Mouse (Mus musculus) midbrain, embryonic 16.5 days (tissue): ENCODE results near the gene Cldn13. TPM values are rescaled to one million over a fixed set of nuclear protein-coding genes. Genes with fewer than 3 reads are reported as not detected.

ENCODE experiments used
- ATAC-seq: fragments of 200-750 bp; cut with Nextera tagmentation; 2 replicates; pipeline ENCODE4 v1.8.0; 2017; ENCODE audit warnings: moderate TSS enrichment
- H3K27ac ChIP-seq: fragments of 300-500 bp; sonication (generic); 2 replicates; pipeline ENCODE4 v1.5.1; 2014; ENCODE audit warnings: mild to moderate bottlenecking, low read length, mixed read lengths
- H3K27me3 ChIP-seq: fragments of 300-500 bp; sonication (generic); 2 replicates; pipeline ENCODE4 v1.6.1; 2014; ENCODE audit warnings: low read depth, low read length, mixed read lengths; ENCODE audit not compliant: control insufficient read depth, insufficient read depth
- H3K36me3 ChIP-seq: fragments of 300-500 bp; sonication (generic); 2 replicates; pipeline ENCODE4 v1.6.1; 2014; ENCODE audit warnings: mild to moderate bottlenecking, low read length, moderate library complexity, mixed read lengths; ENCODE audit not compliant: control insufficient read depth, insufficient read depth
- H3K4me1 ChIP-seq: fragments of 300-500 bp; sonication (generic); 2 replicates; pipeline ENCODE4 v1.6.1; 2014; ENCODE audit warnings: mild to moderate bottlenecking, low read length, mixed read lengths; ENCODE audit not compliant: control insufficient read depth, insufficient read depth
- H3K4me2 ChIP-seq: fragments of 300-500 bp; sonication (generic); 2 replicates; pipeline ENCODE4 v1.6.1; 2014; ENCODE audit warnings: mild to moderate bottlenecking, low read length, mixed read lengths
- H3K4me3 ChIP-seq: fragments of 300-500 bp; sonication (generic); 2 replicates; pipeline ENCODE4 v1.5.1; 2014; ENCODE audit warnings: low read depth, mild to moderate bottlenecking, low read length, moderate library complexity, mixed read lengths
- H3K9ac ChIP-seq: fragments of 300-500 bp; sonication (generic); 2 replicates; pipeline ENCODE4 v1.6.1; 2014; ENCODE audit warnings: low read depth, low read length, mixed read lengths
- H3K9me3 ChIP-seq: fragments of 300-500 bp; sonication (generic); replicated peaks from 2 replicates; pipeline ENCODE4 v1.6.1; 2014; ENCODE audit warnings: mild to moderate bottlenecking, low read length, mixed read lengths; ENCODE audit not compliant: control insufficient read depth, poor library complexity, severe bottlenecking
- WGBS: fragments of 180-500 bp; shearing (Covaris S2); extraction: QIAGEN DNeasy Blood & Tissue Kit; methylation state at CpG from one replicate; pipeline ENCODE4 v1.1.7; 2014; 5-methylcytosine and 5-hydroxymethylcytosine counted together
- polyA plus RNA-seq: library from polyadenylated mRNA; unstranded; fragments of >200 nt; fragmentation: Nextera tagmentation; extraction: Ambion mirVana; gene quantifications from 2 replicates; pipeline ENCODE4 v1.2.1, GENCODE M21; 2015

Cldn13 gene
- polyA plus RNA-seq, 1 experiment from 2014 or later: not detected

DNA sequence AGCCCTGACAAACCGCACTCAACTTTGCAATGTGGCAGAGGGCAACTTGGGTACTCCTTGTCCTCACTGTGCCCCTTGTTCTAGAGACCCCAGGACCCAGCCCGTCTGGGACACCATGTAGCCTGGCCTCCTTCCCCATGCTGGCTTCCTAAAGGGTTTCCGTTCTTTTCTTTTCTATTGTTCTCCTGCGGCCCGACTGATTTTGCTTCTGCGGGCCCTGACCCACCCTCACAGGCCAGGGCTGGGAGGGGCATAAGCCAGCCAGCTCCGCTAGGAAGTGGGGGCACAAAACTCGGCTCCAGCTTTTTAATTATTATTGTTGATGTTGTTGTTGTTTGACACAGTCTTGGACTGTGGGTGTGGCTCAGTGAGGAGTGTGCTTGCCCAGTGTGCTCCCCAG lies 23.8 kb downstream of the Cldn13 start:
- H3K4me1 ChIP-seq: no peaks in the 10 kb centered on the region
- no peak overlapping the region for H3K4me3 ChIP-seq
- no peak overlapping the region for H3K27ac ChIP-seq
- no peak overlapping the region for H3K4me2 ChIP-seq
- no peak overlapping the region for H3K9ac ChIP-seq
- H3K9me3 ChIP-seq: no peaks in the 10 kb centered on the region
- H3K27me3 ChIP-seq: no peaks in the 10 kb centered on the region
- ATAC-seq: no peak
- WGBS: 71% methylated on average over 8 of the region's 8 CpGs
- no peaks in the 10 kb centered on the region for H3K36me3 ChIP-seq

DNA sequence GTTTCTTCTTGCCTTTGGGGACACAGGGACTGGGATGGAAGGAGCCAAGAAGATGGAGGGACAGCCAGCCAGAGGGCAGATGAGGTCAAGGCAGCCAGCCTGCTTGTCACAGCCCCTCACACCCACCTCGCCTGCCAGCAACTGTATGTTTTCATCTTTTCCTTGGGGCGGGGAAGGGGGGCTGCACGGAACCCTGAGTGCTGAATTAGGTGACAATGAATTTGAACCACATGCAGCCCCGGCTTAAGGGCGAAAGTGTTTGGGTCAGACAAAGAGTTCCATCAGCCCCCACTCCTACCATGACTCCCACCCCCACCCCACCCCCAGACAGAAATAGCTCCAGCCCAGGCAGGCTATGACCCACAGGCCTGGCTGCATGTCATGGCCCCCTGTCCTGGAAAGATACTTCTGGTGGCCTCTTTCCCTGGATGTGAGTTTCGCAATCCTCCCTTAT lies 24.7 kb downstream of the Cldn13 start:
- Histone ChIP-seq H3K9me3 (no peaks in the 10 kb centered on the region), H3K4me2 (no peak overlapping the region), H3K27ac (no peak overlapping the region), H3K4me1 (no peaks in the 10 kb centered on the region), H3K4me3 (no peak overlapping the region), H3K9ac (no peak overlapping the region), H3K27me3 (no peaks in the 10 kb centered on the region), H3K36me3 (no peaks in the 10 kb centered on the region)
- no peak for ATAC-seq
- 85% methylated on average over 6 of the region's 6 CpGs for WGBS

DNA sequence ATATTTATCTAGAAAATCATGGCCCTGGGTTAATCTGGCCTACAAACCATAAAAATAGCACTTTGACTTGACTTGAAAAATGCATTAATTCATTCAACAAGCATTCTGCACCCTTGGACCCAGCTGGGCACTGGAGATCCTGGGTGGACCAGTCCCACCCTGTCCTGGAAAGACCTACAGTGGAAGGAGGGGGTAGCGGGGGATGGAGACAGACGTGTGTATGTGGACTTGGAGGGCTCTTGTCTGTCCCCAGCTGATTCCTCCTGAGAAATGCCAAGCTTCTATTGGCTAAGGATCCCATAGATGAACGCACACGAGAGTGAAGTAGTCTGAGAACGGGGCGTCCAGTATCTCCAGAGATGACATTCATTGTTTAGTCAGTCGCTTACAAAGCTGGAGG lies 26.8 kb downstream of the Cldn13 start:
- 85% methylated on average over 7 of the region's 7 CpGs for WGBS
- ATAC-seq: no peak
- no peaks in the 10 kb centered on the region for H3K36me3 ChIP-seq
- no peak overlapping the region for H3K4me2 ChIP-seq
- no peaks in the 10 kb centered on the region for H3K27me3 ChIP-seq
- no peaks in the 10 kb centered on the region for H3K9me3 ChIP-seq
- no peaks in the 10 kb centered on the region for H3K4me1 ChIP-seq
- no peak overlapping the region for H3K9ac ChIP-seq
- no peak overlapping the region for H3K27ac ChIP-seq
- H3K4me3 ChIP-seq: no peak overlapping the region

DNA sequence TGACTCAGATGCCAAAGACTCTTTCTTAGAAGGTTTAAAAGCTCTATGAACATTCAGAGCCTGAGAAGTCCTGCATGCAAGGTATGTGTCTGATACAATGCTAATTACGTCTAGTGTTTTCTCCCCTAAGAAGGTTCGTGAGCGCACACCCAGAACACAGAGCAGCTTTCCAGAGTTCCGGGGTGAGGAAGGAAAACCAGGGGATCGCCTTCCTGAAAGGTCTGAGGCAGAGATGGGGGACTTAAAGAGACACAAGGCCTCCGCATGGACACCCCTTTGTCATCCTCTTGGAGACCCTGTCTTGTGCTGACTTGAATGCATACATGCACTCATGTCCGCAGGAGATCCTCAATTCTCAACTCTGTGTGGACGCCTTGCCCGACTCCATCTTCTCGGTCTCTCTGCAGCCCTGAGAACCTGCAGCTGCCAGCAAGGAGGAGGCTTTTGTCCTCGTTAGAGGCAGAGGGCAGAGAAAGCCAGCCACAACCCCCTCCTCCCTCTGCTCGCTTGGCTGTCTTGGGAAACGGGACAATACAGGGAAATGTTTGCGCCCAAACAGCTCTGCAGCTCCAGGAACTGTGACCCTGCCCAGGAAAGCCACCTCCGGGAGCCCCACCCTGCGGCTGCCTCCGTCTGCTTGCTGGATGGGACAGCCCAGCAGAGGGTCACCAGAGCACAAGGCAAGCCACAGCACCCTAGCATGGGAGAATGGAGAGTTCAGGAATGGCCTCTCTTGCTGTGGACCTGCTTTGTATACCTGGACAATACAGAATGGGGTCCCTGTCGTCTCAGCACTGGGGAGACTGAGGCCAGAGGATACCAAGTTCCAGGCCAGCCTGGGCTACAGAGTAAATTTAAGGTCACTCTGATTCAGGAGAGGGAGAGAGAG lies 27.6 kb downstream of the Cldn13 start:
- Histone ChIP-seq H3K9ac (no peak overlapping the region), H3K27ac (0 out of 2 replicates have a peak overlapping the region, but pooled peaks have one; percentile 17), H3K4me1 (no peaks in the 10 kb centered on the region), H3K4me3 (no peak overlapping the region), H3K36me3 (no peaks in the 10 kb centered on the region), H3K4me2 (no peak overlapping the region), H3K9me3 (no peaks in the 10 kb centered on the region), H3K27me3 (no peaks in the 10 kb centered on the region)
- ATAC-seq: no peak
- 50% methylated on average over 18 of the region's 18 CpGs for WGBS

DNA sequence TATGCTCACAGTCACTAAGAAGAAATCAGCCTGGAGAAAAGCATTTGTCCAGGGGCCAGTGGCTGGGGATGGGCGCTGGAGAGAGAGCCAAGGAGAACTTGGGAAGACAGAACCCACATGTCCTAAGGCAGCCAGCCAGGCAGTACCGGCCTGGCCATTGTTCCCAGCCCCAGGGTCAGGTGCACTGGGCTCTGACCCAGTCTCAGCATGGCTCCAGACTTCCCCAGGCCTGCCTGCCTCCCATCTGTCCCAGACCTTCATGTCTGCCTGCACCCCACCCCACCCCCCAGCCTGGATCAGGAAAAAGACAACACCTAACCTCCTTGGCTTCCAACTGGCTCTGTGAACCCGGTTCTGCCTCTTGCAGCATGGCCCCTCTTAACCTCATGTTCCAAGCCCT lies 32.2 kb downstream of the Cldn13 start:
- WGBS: 63% methylated on average over 3 of the region's 3 CpGs

DNA sequence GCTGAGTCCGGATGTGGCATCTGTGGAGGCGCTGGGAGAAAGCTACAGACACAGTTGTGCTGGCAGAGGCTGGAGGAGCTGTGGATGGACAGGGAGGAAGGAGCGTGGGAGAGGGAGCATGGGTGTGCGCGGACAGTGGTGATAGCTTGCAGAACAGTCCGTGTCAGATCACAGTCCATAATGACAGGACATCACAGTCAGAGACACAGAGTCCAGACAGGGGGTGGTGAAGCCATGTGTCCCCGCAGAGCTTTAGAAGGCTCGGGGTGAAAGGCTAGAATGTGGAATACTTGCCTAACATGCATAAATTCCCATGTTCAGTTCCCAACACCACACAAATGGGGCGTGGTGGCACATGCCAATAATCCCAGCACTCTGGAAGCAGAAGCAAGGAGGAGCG lies 38.5 kb downstream of the Cldn13 start:
- ATAC-seq: no peak
- no peaks in the 10 kb centered on the region for H3K27me3 ChIP-seq
- 81% methylated on average over 10 of the region's 10 CpGs for WGBS
- H3K36me3 ChIP-seq: no peaks in the 10 kb centered on the region
- 0 out of 2 replicates have a peak, but pooled peaks cover 3% of the 10 kb centered on the region for H3K9me3 ChIP-seq
- H3K27ac ChIP-seq: no peak overlapping the region
- H3K4me1 ChIP-seq: no peaks in the 10 kb centered on the region
- H3K9ac ChIP-seq: no peak overlapping the region
- no peak overlapping the region for H3K4me2 ChIP-seq
- H3K4me3 ChIP-seq: no peak overlapping the region

More for the DNA sequence above, 32.2 kb downstream of the Cldn13 start:
- H3K9ac ChIP-seq: no peak overlapping the region
- H3K27ac ChIP-seq: no peak overlapping the region
- H3K4me2 ChIP-seq: no peak overlapping the region
- H3K4me3 ChIP-seq: no peak overlapping the region
- no peaks in the 10 kb centered on the region for H3K4me1 ChIP-seq
- ATAC-seq: no peak
- H3K36me3 ChIP-seq: no peaks in the 10 kb centered on the region
- H3K27me3 ChIP-seq: no peaks in the 10 kb centered on the region
- 0 out of 2 replicates have a peak, but pooled peaks cover 3% of the 10 kb centered on the region for H3K9me3 ChIP-seq

DNA sequence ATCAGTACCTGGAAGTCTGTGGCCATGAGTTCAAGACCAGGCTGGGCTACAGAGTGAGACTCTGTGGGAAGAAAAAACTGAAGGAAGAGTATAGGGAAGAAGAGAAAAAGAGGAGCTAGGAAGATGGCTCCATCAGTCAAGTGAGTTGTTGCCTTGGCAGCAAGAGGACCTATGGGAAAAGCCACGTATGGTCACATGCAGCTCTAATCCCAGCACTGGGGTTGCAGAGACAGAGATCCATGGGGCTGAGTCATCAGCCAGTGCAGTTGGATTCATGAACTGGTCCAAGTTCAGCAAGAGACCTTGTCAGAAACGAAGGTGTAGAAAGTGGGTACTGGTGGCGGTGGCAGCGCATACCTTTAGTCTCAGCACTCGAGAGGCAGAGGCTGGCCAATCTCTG lies 40.1 kb downstream of the Cldn13 start:
- no peak overlapping the region for H3K4me3 ChIP-seq
- no peak overlapping the region for H3K9ac ChIP-seq
- no peaks in the 10 kb centered on the region for H3K36me3 ChIP-seq
- WGBS: 88% methylated on average over 5 of the region's 5 CpGs
- H3K4me1 ChIP-seq: no peaks in the 10 kb centered on the region
- H3K27me3 ChIP-seq: no peaks in the 10 kb centered on the region
- no peaks in the 10 kb centered on the region for H3K9me3 ChIP-seq
- no peak for ATAC-seq
- H3K4me2 ChIP-seq: no peak overlapping the region
- no peak overlapping the region for H3K27ac ChIP-seq

DNA sequence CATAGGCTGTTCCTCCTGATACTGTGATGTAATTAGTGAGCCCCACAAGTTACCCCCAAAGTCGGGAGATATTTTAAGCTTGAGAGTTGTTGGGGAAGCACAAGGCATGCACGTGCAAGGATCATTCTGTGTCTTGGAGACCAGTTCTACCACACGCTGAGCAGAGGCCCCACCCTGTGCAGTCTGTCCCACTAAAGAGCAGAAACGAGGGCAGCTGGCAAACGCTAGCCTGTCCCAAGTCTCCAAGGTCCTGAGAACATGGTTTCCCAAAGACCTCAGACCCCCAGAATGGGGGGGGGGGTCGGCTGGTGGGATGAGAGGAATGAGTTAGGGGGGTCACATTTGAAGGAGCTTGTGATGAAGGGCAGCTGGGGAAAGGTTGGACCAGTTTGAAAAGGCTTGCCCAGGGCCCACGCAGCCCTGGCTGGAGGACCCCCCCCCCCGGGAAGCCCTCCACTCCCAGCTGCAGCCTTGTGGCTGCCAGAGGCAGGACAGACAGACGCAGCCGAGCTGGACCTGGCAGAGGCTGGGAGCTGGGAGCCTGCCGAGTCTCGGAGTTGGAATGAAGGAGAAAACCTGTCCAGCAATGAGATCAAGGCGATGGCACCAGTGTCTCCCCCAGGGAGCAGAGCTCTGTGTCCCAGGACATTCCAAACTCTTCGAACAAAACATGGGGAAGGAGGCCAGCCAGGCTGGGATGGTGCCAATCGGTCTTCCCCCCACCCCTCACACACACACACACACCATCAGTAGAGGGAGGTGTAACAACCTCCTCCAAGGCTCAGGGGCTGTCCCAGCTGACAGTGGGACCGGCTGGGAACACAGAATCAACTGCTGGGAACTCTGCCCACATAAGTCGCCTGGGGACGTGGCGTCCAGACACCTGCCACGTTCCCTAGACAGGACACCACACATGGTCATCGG lies 41.1 kb downstream of the Cldn13 start:
- Histone ChIP-seq H3K27me3 (no peaks in the 10 kb centered on the region), H3K4me1 (no peaks in the 10 kb centered on the region), H3K9me3 (no peaks in the 10 kb centered on the region), H3K36me3 (no peaks in the 10 kb centered on the region), H3K27ac (no peak overlapping the region), H3K4me2 (no peak overlapping the region), H3K9ac (no peak overlapping the region), H3K4me3 (no peak overlapping the region)
- no peak for ATAC-seq
- WGBS: 64% methylated on average over 21 of the region's 21 CpGs

DNA sequence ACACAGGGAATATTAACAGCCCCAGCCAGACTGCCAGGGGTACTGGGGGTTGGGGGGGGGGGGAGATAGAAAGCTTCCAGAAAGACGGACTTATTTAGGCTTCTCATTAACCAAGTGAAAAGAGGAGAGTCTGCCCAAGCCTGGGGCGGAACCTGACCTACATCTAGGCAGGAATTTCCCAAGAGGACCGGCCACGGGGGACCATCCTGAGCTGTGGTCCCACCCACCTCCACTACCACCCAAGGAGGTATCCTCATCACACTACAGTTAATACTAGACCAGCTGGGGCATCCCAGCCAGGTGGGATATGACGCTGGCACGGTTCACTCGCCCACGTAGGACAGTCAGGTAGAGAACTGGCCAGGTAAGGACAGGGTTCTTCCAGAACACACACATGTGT lies 42.3 kb downstream of the Cldn13 start:
- no peak for ATAC-seq
- Histone ChIP-seq H3K27me3 (no peaks in the 10 kb centered on the region), H3K27ac (no peak overlapping the region), H3K36me3 (no peaks in the 10 kb centered on the region), H3K4me3 (no peak overlapping the region), H3K9ac (no peak overlapping the region), H3K9me3 (no peaks in the 10 kb centered on the region), H3K4me1 (no peaks in the 10 kb centered on the region), H3K4me2 (no peak overlapping the region)
- 89% methylated on average over 8 of the region's 8 CpGs for WGBS
